Mouse (Mus musculus): Measurements from ENCODE around the gene 0610040J01Rik. TPM values are rescaled to one million over a fixed set of nuclear protein-coding genes. Genes with fewer than 3 reads are reported as not detected.
A peak's percentile ranks its signal among the peaks of the same experiment; 100 is the strongest.

The 0610040J01Rik gene
- polyA plus RNA-seq, 1 experiment = 1.2 TPM

GRCm38 (mm10) chr5:63827415-63828053 is 15.4 kb downstream of the 0610040J01Rik start:
- no peaks in the 10 kb centered on the region for H3K27me3 ChIP-seq (replicated peaks)
- TF ChIP-seq FLI1 (IDR thresholded peaks at IDR 0.05; ENCODE audit: low read length) (no peak), GATA1 (IDR thresholded peaks at IDR 0.05; ENCODE audit: borderline replicate concordance, low read length) (no peak)
- H3K36me3 ChIP-seq (replicated peaks; ENCODE audit: low read length) = no peaks in the 10 kb centered on the region
- peak overlapping the region; percentile 59 for H3K4me3 ChIP-seq (replicated peaks)
- no peaks in the 10 kb centered on the region for H3K9me3 ChIP-seq
- no peaks in the 10 kb centered on the region; the same call in 1 of the 2 replicates for H3K4me1 ChIP-seq

- Histone ChIP-seq H3K27me3 (replicated peaks) (no peaks in the 10 kb centered on the region), H3K4me1 (no peaks in the 10 kb centered on the region; the same call in 1 of the 2 replicates), H3K4me3 (replicated peaks) (no peak overlapping the region), H3K9me3 (no peaks in the 10 kb centered on the region), H3K36me3 (replicated peaks; ENCODE audit: low read length) (no peaks in the 10 kb centered on the region)
- TF ChIP-seq GATA1 (IDR thresholded peaks at IDR 0.05; ENCODE audit: borderline replicate concordance, low read length) (no peak), FLI1 (IDR thresholded peaks at IDR 0.05; ENCODE audit: low read length) (no peak)
Measured at GRCm38 (mm10) chr5:63828380-63829185, 16.4 kb downstream of the 0610040J01Rik start.

GRCm38 (mm10) chr5:63831054-63831453 is 18.9 kb downstream of the 0610040J01Rik start:
- TF ChIP-seq FLI1 (IDR thresholded peaks at IDR 0.05; ENCODE audit: low read length) (no peak), GATA1 (IDR thresholded peaks at IDR 0.05; ENCODE audit: borderline replicate concordance, low read length) (no peak)
- Histone ChIP-seq H3K36me3 (replicated peaks; ENCODE audit: low read length) (no peaks in the 10 kb centered on the region), H3K27me3 (replicated peaks) (no peaks in the 10 kb centered on the region), H3K9me3 (no peaks in the 10 kb centered on the region), H3K4me1 (no peaks in the 10 kb centered on the region; the same call in 1 of the 2 replicates), H3K4me3 (replicated peaks) (peak overlapping the region; percentile 23)

GRCm38 (mm10) chr5:63833955-63834354 is 21.8 kb downstream of the 0610040J01Rik start:
- no peaks in the 10 kb centered on the region for H3K36me3 ChIP-seq (replicated peaks; ENCODE audit: low read length)
- 0 out of 2 replicates have a peak, but pooled peaks cover 3% of the 10 kb centered on the region for H3K4me1 ChIP-seq
- TF ChIP-seq FLI1 (IDR thresholded peaks at IDR 0.05; ENCODE audit: low read length) (no peak), GATA1 (IDR thresholded peaks at IDR 0.05; ENCODE audit: borderline replicate concordance, low read length) (no peak)
- H3K9me3 ChIP-seq = no peaks in the 10 kb centered on the region
- H3K4me3 ChIP-seq (replicated peaks) = no peak overlapping the region
- no peaks in the 10 kb centered on the region for H3K27me3 ChIP-seq (replicated peaks)

GRCm38 (mm10) chr5:63834435-63834834 is 22.3 kb downstream of the 0610040J01Rik start:
- H3K36me3 ChIP-seq (replicated peaks; ENCODE audit: low read length) = no peaks in the 10 kb centered on the region
- H3K27me3 ChIP-seq (replicated peaks) = no peaks in the 10 kb centered on the region
- no peak overlapping the region for H3K4me3 ChIP-seq (replicated peaks)
- H3K9me3 ChIP-seq = no peaks in the 10 kb centered on the region
- TF ChIP-seq FLI1 (IDR thresholded peaks at IDR 0.05; ENCODE audit: low read length) = no peak
- H3K4me1 ChIP-seq = 0 out of 2 replicates have a peak, but pooled peaks cover 3% of the 10 kb centered on the region

GRCm38 (mm10) chr5:63837115-63837514 is 25.0 kb downstream of the 0610040J01Rik start:
- Histone ChIP-seq H3K27me3 (replicated peaks) (no peaks in the 10 kb centered on the region), H3K4me1 (0 out of 2 replicates have a peak, but pooled peaks cover 3% of the 10 kb centered on the region), H3K9me3 (no peaks in the 10 kb centered on the region), H3K36me3 (replicated peaks; ENCODE audit: low read length) (no peaks in the 10 kb centered on the region), H3K4me3 (replicated peaks) (no peak overlapping the region)
- TF ChIP-seq GATA1 (IDR thresholded peaks at IDR 0.05; ENCODE audit: borderline replicate concordance, low read length) (no peak), FLI1 (IDR thresholded peaks at IDR 0.05; ENCODE audit: low read length) (no peak)

GRCm38 (mm10) chr5:63837851-63838250 is 25.7 kb downstream of the 0610040J01Rik start:
- Histone ChIP-seq H3K4me3 (replicated peaks) (no peak overlapping the region), H3K27me3 (replicated peaks) (no peaks in the 10 kb centered on the region), H3K36me3 (replicated peaks; ENCODE audit: low read length) (no peaks in the 10 kb centered on the region), H3K4me1 (0 out of 2 replicates have a peak, but pooled peaks cover 3% of the 10 kb centered on the region), H3K9me3 (no peaks in the 10 kb centered on the region)
- no peak for TF ChIP-seq FLI1 (IDR thresholded peaks at IDR 0.05; ENCODE audit: low read length)
- no peak for TF ChIP-seq GATA1 (IDR thresholded peaks at IDR 0.05; ENCODE audit: borderline replicate concordance, low read length)

GRCm38 (mm10) chr5:63839801-63840416 is 27.7 kb downstream of the 0610040J01Rik start:
- Histone ChIP-seq H3K36me3 (replicated peaks; ENCODE audit: low read length) (no peaks in the 10 kb centered on the region), H3K27me3 (replicated peaks) (no peaks in the 10 kb centered on the region), H3K4me1 (0 out of 2 replicates have a peak, but pooled peaks cover 3% of the 10 kb centered on the region), H3K9me3 (peaks cover 8% of the 10 kb centered on the region), H3K4me3 (replicated peaks) (no peak overlapping the region)
- no peak for TF ChIP-seq GATA1 (IDR thresholded peaks at IDR 0.05; ENCODE audit: borderline replicate concordance, low read length)
- no peak for TF ChIP-seq FLI1 (IDR thresholded peaks at IDR 0.05; ENCODE audit: low read length)

GRCm38 (mm10) chr5:63847080-63847479 is 34.9 kb downstream of the 0610040J01Rik start:
- H3K36me3 ChIP-seq (replicated peaks; ENCODE audit: low read length) = no peaks in the 10 kb centered on the region
- TF ChIP-seq GATA1 (IDR thresholded peaks at IDR 0.05; ENCODE audit: borderline replicate concordance, low read length) (no peak), FLI1 (IDR thresholded peaks at IDR 0.05; ENCODE audit: low read length) (no peak)
- H3K27me3 ChIP-seq (replicated peaks) = no peaks in the 10 kb centered on the region

More at GRCm38 (mm10) chr5:63847080-63847479, 34.9 kb downstream of the 0610040J01Rik start:
- no peak overlapping the region for H3K4me3 ChIP-seq (replicated peaks)
- no peaks in the 10 kb centered on the region for H3K4me1 ChIP-seq
- H3K9me3 ChIP-seq = peaks cover 25% of the 10 kb centered on the region

Data from megakaryocyte, embryonic 14.5 days (primary cell).